Mouse (Mus musculus) ovary, postnatal 36 days (tissue): ENCODE results near the gene Polr2b.
A peak's percentile ranks its signal among the peaks of the same experiment; 100 is the strongest.

Source experiments
- DNase-seq: peaks from one replicate; pipeline ENCODE4 v3.0.0; 2022; ENCODE audit warnings: low spot score, mixed read lengths

Gene Polr2b

DNA sequence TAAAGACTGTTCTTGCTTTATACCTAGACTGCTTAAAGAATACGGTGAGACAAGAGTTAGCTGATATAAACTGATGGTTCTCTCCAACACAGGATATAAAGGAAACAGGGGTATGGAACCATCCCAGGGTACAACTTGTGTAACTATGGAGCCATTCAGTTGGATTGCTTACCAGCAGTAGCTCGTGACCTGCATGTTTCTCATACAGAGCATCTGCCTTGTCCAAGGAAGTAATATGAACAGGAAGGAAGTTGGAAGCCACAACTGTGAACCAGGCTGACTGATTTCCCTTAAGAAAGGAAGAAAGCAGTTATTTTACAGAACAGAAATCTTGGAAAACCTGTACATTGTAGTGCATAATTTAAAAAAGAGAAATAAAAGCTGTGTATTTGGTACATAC is 10.5 kb upstream of the Polr2b start:
- no peak for DNase-seq

DNA sequence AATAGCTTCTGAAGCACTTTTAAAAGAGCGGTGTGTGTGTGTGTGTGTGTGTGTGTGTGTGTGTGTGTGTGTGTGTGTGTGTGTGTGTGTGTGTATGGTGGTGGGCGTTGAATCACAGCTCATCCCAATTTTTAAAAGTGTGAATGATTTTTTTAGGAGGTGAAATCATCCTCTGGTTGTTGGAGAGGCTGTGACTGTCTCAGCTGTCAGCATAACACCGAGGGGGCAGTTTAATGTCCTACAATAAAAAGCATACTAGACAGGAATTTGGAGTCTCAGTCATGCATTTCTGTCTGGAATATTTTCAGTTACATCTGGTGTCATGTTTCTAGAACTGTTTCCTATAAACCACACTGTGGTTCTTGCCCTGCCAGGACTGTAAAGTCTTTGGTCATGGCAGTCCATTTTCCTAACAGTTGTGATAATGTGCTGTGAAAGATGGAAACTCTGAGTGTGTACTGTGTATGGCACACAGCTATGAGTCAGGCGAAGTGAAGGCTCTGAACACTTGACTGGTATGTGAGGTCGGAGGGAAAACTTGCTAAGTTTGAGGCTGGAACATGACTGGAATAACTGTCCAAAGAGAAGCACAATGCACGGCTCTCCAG is 8.5 kb upstream of the Polr2b start:
- no peak for DNase-seq

DNA sequence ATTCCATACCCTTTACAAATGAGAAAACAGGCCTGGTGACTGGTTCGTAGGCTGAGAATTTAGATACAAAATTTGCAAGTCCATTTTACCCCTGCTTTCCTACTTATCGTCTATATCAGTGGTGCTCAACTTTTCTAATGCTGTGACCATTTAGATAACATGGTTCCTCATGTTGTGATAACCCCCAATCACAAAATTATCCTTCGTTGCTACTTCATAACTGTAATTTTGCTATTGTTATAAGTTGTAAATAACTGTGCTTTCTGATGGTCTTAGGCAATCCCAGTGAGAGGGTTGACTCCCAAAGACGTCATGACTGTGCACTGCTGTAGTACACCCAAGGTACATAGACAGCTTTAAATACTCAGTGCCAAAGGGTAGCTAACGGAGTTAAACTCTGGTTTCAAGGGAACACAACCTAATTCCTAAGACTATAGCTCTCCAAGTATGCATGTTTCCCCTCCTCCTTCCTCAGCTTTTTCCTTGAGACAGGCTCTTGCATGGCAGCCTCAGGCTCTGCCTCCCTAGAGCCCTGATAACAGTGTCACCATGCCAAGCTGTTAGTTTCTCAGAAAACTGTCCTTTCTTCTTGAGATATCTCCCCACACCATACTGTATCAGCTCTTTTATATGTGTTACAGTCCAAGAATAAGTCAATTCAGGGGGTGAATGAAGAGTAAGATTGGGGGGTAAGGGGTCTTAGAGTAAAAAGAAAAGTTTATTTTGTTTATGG is 2.0 kb upstream of the Polr2b start:
- DNase-seq: no peak

DNA sequence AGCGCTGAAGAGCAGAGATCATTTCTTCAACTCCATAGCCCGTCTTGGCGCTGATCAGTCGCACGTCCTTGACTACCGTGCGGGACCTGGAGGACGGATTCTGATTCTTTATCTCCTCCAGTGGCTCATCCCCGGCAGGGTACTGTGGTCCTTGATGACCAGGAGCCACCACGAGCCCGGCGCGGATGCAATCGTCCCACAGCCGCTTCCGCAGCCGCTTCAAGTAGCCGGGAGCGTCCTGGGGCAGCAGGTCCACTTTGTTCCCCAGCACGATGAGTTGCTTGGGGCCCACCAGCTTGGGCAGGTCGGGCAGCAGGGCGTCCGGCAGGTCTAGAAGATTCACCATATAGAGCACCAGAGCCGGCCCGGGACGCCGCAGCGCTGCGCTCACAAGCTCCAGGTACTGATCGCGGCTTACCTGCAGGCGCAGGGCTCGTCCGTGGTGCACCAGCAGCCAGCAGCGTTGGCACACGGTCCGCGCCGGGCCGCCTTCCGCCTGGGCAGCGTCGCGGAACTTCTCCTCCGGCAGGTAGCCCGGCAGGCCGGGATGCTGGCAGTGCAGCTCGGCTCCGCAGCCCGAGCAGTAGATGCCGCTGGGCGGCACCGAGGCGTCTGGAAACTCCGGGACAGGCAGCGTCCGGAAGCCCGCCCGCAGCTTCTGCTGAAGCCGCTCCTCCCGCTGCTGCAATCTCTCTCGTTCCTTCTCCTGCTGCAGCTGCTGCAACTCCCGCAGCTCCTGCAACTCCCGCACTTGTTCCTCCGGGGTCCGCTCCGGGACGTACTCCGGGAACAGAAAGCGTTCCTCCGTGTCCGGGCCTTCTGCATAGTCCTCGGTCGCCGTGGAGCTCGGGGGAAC is 668 bp upstream of the Polr2b start:
- DNase-seq: no peak

DNA sequence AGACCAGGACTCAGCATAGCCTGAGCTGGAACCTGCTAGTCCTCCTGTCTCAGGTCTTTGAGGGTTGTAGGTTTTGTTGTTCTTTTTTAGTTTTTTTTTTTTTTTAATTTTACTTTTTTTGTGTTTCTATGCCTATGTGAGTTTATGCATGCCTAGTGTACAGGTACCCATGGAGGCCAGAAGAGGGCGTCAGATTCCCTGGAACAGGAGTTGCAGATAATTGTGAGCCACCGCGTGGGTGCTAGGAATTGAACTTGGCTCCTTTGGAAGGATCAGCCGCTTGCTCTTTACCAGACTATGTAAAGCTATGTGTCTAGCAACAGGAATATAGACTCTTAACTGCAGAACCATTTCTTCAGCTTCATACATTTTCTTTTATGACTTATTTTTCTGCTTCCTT is 4.3 kb downstream of the Polr2b start:
- DNase-seq: no peak

DNA sequence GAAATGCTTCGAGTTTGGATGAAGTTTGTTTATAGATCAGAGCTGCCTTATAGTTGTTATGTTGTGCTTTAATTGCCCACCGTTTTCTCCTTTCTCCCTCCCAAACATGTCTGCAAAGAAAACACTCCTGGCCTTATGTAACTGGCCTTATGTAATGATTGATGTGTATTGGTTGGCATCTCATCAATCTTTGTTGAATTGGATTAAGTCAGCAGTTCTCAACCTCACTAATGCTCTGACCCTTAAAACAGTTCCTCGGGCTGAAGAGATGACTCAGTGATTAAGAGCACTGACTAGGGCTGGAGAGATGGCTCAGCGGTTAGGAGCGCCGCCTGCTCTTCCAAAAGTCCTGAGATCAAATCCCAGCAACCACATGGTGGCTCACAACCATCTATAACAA is 5.0 kb downstream of the Polr2b start:
- no peak for DNase-seq

DNA sequence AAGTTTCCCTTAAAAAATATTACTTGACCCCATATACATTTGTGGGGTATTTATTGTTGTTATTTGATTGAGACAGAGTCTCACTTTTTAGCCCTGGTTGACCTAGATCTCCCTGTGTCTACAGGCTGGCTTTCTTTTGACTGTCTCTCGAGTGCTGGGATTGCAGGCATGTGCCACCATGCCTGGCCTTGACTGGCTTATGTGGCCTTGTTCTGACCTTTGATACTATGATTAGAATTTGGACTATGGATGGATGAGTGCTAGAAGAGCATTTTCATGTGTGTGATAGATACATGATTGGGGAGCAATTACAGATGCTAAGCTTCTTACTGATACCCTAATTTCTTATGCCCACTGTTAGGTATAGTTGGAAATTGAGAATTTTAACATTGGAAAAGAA is 15.0 kb downstream of the Polr2b start:
- DNase-seq: no peak

DNA sequence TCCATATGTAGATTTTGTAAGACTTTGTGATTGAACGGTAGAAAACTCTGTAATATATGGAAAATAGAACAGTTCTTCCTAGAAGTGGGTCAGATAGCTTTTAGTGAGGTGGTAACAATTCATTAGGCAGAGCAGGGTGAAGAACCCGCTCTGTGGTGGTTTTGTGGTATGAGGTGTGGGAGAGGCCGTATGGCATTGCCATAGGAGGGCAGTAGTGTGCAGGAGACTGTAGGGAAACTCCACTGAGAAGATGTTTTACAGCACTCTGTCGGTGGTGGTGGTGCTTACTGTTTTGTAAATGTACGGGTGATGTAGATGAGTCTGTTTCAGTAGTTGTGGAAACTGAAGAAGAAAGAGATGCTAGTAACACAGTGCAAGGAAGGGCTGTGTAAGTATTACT is 20.2 kb downstream of the Polr2b start:
- no peak for DNase-seq

DNA sequence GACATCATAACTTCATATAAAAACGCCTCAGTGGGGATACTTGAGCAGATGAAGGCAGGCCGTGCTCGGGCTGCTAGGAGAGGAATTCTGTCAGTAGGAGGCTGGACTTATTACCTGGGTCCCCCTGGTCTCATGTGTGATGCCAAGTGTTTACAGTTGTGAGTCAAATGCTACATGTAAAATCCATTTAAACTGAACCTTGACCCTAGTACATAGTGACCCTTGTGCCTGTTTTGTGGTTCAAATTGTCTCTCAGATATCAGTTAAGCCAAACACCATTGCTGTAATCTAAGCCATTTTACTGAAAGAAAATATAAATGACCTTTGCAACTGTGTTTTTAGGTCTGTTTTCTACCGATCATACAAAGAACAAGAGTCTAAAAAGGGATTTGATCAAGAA is 30.1 kb downstream of the Polr2b start:
- DNase-seq: no peak

DNA sequence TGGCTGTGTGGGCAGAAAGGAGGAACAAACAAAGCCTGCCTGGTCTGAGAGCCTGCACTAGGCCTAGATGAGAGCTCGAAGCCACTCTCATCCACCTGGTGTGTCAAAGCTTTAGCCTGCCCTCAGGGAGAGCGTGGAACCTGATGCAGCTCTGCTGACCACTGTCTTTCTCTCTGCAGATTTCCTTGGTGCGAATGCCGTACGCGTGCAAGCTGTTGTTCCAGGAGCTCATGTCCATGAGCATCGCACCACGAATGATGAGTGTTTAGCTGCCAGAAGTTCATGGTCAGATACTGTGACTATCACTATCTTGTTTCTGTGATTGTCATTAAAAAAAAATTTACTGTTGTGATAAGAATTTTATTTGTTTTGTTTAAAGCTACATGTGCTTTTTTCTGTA is 39.0 kb downstream of the Polr2b start:
- DNase-seq: no peak

DNA sequence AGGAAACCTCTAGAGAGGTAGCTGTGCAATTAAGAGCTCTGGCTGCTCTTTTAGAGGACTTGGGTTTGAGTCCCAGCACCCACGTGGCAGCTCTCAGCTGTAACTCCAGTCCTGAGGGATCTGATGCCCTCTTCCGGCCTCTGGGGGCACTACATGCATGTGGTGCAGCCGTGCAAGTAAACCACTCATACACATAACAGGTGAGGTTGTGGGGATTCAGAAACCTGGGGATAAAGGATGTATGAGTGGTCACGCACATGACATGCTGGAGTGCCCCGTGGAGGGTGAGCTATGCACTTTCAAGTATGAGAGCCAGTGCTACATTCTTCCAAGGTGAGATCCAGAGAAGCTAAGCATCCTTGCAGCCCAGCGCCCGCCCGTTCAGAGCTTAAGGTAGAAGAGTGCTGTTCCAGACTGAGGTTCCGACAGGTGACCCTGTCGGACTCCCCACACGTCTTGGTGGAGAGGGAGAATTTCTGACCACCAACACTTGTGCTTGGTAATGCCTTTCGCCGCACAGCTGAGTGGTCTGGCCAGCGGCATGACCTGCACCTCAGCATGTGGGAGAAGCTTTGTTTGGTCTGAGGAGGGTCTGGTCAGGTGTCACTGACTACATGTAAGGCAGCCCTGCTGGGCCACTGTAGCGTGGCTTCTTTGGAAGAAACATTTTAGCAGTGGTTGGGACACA is 40.2 kb downstream of the Polr2b start:
- no peak for DNase-seq

DNA sequence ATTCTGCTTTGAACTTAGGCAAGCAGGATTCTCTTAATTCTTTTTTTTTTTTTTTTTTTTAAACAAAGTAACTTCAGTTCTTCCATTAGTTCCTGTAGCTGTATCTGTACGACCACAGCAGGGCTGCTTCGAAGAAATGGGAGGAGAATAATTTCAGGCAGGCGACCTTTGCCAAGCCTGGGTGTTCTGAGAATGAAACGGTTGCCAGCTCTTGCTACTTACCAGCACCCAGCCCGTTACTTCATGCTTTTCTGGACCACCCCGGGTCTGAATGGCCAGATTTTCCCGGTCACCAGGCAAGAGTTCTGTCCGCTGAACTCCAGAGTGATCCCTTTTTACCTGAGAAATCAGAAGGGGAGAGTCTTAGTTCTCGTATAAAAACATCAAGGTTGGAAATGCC is 41.7 kb downstream of the Polr2b start:
- no peak for DNase-seq

DNA sequence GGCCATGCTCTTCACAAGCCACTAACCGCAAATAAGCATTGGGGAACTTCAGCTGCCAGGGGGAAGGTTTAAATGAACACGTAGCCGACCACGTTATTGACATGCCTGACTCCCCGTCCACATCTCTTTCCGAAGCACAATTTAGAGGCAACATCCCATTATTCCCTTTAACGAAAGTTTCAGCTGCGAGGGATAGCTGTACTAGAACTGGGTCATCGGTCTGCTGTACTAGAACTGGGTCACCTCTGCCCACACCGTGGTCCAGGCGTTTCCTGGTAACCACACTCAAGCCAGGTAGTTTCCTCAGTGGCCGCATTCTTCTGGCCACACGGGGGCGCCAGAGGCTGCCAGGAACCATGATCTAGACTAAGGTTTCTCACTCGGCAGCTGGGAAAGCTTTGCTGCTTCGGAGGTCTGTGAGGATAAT is 44.4 kb downstream of the Polr2b start:
- DNase-seq: peak; percentile 83

DNA sequence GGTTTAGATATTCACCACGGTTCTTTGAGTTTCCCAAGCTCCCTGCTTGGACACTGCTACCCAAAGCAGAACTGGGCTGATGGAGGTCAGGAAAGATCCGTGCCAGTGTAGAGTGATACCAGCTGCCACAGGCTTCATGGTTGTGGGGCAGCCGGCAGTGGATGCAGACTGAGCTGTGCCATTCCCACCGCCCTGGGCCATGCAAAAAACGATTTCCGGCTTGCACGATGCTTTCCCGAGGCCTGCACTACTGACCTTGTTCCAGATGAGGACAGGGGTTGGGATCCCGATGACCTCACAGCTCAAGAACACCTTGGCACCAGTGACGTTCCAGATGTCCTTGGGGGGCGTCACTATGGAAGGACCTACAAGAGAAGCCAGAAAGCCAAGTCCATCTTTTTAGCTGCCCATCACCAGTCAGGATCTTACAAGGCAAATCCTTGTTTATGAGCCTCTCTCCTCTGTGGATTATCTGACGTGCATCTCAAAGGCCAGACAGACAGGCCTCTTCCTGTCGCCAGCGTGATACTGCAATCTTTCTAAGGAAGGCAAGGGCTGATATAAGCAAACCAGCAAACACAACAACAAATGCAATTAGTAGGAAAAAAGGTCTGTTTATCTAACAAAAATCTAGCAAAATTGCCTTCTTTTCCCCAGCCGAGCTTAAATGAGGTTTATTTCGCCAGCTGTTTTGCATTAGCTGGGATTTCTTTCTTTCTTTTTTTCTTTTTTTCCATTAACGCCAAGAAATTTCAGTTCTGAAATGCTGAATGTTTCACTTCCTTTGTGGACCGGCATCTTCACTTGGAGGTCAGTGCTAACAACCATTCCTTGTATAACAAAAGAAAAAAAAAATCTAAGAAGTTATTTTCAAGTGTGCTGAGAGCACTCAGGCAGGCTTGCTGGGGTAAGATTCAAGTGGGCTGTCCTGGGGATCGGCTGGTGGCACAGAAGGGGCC is 45.6 kb downstream of the Polr2b start:
- DNase-seq: no peak

DNA sequence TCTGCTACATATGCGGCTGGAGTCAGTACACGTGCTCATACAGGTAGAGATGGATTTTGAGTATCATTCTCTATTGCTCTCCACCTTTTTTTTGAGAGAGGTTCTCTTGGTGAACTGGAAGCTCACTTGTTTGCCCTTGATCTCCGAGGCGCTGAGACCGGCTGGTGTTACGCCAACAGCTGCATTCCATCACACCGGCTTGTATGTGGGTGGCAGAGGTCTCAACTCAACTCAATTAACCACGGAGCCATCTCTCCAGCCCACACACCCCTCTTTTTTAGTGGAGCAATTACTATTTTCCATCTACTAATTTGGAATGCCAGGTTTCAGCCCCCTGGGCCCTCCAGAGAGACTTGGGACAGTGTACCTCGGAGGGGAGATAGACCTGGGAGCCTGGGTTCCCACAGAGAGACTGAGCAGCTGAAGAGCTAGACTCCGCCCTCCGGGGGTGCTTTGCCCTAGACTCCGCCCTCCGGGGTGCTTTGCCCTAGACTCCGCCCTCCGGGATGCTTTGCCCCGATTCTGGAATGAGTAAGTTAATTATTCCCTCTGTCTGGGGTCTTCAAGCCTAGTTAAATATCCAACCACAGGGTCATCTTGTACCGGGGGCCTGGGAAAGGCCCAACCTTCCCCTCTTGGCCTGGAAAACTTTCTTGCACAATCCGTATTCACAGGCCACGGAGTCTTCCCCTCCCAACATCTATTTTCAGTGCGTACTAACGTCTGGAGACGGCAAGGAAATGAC is 47.6 kb downstream of the Polr2b start:
- peak; percentile 73 for DNase-seq

DNA sequence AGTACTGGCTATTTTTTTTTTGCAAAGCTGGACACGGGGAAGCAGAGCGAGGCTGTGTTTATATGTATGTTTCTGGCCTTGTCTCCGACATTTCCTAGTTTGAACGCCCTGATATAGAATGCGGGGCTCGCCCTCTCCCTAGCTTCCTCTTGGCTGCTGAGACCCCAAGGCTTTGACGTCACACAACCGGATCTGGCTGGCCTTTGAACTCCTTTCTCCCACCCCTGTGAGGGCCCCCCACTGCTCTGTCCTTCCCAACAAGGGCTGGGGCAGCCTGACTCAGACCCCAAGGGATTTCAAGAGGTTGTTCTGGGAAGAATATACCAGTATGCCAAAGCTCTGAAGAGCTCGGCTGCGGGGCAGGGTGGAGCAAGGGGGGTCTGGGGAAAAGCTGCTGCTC is 48.4 kb downstream of the Polr2b start:
- peak; percentile 47 for DNase-seq

DNA sequence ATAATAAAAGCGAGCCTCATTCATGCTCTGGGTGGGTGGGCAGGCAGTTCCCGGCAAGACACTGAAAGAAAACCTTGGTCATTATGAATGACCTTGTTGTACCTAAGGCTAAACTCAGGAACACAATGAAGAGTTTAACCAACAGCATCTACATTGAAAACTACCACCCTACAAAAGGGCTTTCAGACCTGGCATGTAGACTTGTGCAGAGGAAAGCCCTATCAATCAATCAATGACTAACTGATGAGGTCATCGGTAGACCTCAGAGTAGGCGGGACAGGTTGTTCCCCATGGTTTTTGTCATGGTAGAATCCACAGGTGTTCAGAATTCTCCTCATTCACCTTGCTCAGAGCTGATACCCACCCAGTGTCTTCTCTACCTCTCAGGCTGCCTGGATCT is 50.0 kb downstream of the Polr2b start:
- no peak for DNase-seq

DNA sequence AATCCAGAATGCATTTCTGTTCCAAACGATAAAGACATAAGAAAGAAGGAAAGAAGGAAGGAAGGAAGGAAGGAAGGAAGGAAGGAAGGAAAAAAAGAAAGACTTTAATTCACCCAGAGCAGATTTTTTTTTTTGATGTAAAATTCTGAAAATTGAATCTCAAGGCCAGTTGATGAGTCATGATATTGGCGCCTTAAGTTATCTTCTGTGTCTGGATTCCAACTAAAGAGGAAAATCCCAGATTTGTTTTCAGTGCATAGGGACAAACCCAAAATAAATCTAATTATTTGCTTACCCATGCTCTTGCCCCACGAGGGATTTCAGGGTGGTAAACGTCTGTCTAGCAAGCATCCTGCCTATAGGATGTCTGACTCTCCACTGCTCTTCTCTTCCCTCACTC is 51.1 kb downstream of the Polr2b start:
- no peak for DNase-seq

DNA sequence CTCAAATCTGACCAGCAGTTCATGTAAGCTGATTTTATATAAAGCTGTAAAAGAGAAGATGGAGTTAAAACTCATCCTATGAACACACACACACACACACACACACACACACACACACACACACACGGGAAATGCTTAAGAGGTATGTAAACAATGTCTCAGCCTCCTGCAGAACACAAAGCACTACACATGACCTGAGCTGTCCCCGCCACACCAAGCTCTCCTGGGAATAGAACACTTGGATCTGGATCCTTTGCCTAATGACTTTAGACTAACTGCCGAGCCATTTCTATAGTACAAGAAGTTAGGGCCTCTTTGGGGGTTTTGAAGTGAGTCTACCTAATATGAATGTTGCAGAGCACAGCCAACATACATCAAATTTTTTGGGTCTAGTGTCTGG is 52.2 kb downstream of the Polr2b start:
- no peak for DNase-seq

DNA sequence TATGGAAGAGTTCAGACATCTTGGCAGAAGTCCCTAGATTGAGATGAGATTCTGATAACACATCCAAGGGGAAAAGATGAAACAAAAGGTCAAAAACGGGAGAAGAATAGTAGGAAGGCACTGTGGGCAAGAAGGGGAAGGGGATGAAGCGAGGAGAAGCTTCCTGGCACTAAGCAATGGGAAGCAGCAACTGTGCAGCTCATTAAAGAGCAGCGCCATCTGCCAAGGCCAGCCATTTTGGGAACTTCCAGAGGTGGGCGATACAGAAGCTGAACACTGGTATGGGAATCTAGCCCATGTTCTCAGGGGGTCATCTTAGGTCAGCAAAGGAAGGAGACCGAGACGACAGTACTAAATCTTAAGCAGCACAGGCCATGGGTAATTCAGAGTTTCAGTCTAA is 53.7 kb downstream of the Polr2b start:
- no peak for DNase-seq
